Mouse (Mus musculus): ENCODE measurements at regions not wholly inside any gene's neighbourhood (a gene's known extent, or its start where the extent isn't known, plus 50 kb on each side); places are given as distances from the start of the nearest gene placed in this dataset.

GRCm38 (mm10) chr17:41629691-41630090, 686.1 kb upstream of the Ptchd4 start:
- no peak for DNase-seq (ENCODE audit: inconsistent ontology term)

DNA sequence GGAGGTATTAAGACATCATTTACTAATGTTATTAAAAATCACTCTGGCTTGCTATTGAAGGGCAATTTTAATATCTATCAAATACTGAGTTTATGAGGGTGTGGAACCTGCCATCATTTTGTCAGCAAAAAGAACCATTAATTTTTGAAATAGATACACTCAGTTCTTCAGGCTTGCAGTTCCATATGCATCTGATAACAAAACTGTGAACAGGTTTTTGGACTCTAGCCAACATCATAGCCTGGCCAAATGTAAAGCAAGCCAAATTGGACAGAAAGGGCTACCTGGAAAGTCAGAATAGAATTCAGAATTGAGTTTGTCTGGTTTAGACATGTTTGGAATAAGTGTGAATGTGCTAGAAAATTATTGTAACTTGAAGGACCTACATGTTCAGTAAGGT, 688.2 kb upstream of the Ptchd4 start:
- no peak for DNase-seq (ENCODE audit: inconsistent ontology term)

DNA sequence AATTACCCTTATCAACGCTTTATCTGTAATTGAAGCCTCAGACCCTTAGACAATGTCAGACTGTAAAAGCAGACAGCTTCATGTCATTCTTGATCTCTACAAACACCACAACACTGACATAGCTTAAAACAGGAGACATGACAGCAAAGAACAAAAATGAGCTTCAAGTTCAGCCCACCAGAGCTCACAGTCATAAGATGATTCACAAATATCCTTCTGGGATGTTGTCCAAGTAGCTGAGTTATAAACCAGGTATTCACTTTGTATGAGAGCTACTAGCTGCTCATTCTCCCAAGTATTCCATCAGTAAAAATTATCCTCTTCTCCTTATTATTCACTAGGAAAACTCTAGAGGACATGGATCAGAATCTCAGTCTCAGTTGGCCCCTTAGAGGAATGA, 659.6 kb upstream of the Cenpq start:
- peak; percentile 66 for DNase-seq (ENCODE audit: inconsistent ontology term)

Measured in Muller cell, postnatal 12 days (primary cell).